Mouse (Mus musculus) G1E-ER4 (cell line): ENCODE results near the gene A330070K13Rik. TPM values are rescaled to one million over a fixed set of nuclear protein-coding genes. Genes with fewer than 3 reads are reported as not detected.

Source experiments
- GATA1 ChIP-seq: IDR thresholded peaks from one replicate; pipeline ENCODE4 v1.8.0; 2012; ENCODE audit warnings: low read length, inconsistent platforms
- polyA plus RNA-seq: library from polyadenylated mRNA; stranded (reverse); fragments of >175 nt; gene quantifications from 2 replicates; pipeline ENCODE4 v1.2.3, GENCODE M21; 2012

A330070K13Rik gene
- polyA plus RNA-seq, 1 experiment: not detected

DNA sequence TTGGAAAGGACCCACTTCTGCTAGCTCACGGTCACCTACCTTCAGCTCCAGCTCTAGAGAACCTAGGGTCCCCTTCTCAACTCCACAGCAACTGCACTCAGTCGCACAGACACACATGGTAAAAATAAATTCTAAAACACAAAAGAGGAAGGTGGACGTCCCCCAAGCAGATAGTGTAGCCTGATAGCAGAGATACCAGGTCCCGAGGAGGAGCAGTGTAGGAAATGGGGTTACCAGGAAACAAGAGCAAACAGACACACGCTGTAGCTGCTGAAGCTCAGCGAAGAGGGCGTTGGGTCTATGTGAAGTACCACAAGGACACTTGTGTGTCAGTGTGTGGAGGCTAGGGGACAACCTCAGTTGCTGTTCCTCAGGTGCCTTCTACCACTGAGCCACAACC, 39.4 kb downstream of the A330070K13Rik start:
- TF ChIP-seq GATA1: no peak

DNA sequence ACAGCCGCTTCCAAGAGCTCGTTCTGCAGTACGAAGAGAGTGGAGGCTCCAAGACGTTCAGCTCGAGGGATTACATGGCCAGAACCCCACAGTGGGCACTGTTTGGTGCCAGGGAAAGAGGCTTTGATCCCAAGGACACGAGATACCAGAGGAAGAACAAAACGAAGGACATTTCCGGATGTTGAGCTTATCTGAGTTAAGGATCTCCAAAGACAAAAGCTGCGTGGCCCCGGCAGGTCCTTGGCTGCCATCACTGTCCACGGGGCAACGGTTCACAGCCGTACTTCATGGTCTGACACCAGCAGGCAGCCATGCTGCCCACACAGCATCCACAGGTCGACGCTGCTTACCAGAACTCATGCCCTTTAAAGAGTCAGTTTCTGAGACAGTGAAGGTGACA, 43.8 kb downstream of the A330070K13Rik start:
- TF ChIP-seq GATA1: no peak

DNA sequence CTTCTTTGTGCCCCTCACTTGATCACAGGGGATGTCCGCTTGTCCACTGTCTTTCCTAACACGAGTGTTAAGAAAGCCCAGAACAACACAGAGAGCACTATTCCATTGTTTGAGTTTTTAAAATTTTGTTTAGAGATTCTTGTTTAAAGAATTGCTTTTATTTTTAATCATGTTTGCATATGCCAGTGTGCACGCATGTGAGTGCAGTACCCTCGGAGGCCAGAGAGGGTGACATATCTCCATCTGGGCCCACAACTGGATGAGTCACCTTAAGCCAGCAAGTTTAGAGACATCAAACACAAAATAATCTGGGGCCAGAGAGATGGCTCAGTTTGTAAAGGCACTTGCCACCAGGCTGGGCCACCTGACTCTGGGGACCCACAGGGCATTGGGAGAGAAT, 49.0 kb downstream of the A330070K13Rik start:
- no peak for TF ChIP-seq GATA1

DNA sequence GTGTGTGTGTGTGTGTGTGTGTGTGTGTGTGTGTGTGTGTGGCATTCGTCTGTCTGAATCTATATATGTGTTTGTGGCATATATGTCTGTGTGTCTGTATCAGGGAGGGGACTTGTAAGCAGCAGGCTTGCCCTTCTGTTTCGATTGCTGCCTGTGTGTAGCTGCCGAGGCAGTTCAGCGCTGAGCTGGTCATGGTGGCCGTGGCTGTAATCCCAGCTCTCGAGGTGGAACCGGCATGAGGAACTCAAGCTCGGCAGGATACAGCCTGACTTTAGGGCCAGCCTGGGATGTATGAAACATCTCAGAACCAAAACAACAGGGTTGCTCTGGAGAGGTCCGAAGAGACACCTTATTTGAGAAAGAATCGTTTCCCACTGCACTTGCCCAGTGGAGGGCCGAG, 50.5 kb downstream of the A330070K13Rik start:
- TF ChIP-seq GATA1: no peak

DNA sequence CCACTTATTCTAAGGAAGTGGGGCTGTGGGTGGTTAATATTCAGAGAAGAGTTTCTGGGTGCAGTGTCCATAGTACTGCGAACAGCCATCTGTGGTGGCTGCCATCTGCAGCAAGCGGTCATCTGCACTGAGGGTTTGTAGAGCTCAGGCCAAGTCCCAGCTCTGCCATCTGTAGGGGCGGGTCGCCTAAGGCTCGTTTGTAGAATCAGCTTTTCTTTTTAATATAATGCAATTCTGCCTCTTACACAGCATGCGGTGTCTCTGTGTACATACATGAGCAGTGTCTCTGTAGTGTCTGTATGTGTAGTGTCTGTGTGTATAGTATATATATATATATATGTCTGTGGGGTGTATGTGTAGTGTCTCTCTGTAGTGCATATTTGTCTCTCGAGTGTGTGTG, 50.9 kb downstream of the A330070K13Rik start:
- no peak for TF ChIP-seq GATA1

DNA sequence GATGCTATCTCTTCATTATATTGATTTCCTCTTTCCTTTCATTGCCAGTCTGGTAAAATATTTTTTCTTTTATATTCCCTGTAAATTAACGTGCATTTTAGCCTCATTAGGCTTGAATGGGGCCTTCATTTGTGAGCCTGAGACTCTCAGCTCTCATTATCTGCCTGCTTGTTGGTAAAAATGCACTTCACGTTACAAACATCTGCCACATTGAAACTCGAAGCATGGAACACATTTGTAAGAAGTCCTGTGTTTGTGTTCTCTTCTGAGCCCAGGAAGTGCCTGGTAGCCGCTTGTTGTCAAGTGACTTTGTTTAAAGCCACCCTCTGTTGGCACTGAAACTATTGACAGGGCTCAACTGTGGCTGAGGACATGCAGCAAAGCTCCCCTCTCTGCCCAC, 53.2 kb downstream of the A330070K13Rik start:
- TF ChIP-seq GATA1: no peak

DNA sequence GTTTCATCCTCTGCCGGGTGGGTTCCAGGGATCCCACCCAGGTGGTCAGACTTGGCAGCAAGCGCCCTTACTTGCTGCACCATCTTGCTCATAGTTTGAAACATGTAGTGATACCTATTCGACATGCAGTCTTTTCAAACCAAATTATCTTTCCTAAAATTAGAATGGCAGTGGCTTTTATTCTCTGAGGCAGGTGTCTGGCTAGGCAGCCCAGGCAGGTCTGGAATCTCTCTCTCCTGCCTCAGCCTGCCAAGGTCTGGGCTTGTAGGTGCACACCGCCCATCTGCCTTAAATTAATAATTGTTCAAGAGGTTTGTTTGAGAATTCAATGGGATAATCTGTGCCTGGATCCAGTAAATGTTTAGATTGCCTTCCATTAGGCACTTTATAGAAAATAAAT, 53.6 kb downstream of the A330070K13Rik start:
- no peak for TF ChIP-seq GATA1

DNA sequence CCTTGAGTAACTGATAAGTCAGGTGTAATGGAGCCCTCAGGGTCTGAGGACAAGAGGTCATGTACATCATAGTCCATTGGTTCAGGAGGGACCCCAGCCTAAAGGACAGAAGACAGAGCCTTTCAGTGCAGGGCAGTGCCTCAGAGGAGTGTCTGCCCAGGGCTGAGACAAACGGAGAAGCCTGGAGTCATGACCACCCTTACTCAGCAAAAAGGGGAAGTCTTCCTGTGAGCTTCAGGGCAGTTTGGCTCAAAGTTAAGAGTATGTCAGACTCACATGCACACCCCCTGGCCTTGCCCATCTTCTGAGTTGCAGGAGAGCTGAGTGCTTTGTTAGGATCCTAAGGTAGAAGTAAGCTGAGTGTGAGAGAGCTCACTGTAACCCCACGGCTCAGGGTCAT, 54.5 kb downstream of the A330070K13Rik start:
- TF ChIP-seq GATA1: no peak

Other genes starting within 250 kb of the A330070K13Rik start
- gene Kctd7, start 239.8 kb downstream of the A330070K13Rik start, polyA plus RNA-seq: 11.5 and 11.9 TPM in 2 replicates
- gene Rabgef1, start 212.8 kb downstream of the A330070K13Rik start, polyA plus RNA-seq: 28.8 and 31.2 TPM in 2 replicates
- 29.5 and 37.0 TPM in 2 replicates for gene Tmem248, start 167.6 kb downstream of the A330070K13Rik start, polyA plus RNA-seq
- gene Sbds, start 129.1 kb downstream of the A330070K13Rik start, polyA plus RNA-seq: 8.4 and 18.4 TPM in 2 replicates
- 8.2 and 8.5 TPM in 2 replicates for gene Tyw1, start 129.0 kb downstream of the A330070K13Rik start, polyA plus RNA-seq
- gene Caln1, start 15.2 kb downstream of the A330070K13Rik start, polyA plus RNA-seq: not detected in 2 replicates